Mouse (Mus musculus) megakaryocyte, embryonic 14.5 days (primary cell): ENCODE measurements around the gene Rxfp2.

Experiments
- FLI1 ChIP-seq: IDR thresholded peaks from 2 replicates; pipeline ENCODE4 v1.6.1; 2012; ENCODE audit warnings: low read length, inconsistent platforms, mixed read lengths
- GATA1 ChIP-seq: IDR thresholded peaks from 3 replicates; pipeline ENCODE4 v1.6.1; 2012; ENCODE audit warnings: mixed read lengths, low read length, inconsistent platforms, borderline replicate concordance

DNA sequence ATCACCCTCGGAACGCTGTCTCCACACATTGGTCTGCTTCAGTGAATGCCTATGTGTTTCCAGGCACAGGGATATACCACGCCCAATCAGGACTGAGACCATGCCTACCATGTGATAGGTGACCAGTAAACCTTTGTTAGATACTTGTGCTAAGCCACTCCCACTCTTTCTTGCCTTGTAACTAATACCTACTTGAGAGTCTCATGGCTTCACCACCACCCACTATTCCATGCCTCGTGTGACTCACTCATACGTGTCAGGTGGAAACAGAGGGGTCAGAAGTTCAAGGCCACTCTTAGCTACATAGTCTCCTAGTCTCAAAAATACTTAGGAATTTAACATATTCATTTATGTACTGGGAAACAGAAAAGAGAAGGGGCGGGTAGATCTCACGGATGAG lies 35.5 kb downstream of the Rxfp2 start:
- TF ChIP-seq FLI1, result no peak
- TF ChIP-seq GATA1, result no peak
